Mouse (Mus musculus) right cerebral cortex, postnatal 4 days (tissue): ENCODE results near the gene C130079G13Rik.
"Not testable (repeated sequence)": the region's sequence is repeated elsewhere in the genome, so short reads cannot be mapped to it uniquely, and the experiment has no call there.

Experiments
- DNase-seq: peaks from one replicate; pipeline ENCODE4 v3.0.0-alpha.2; 2022

C130079G13Rik gene

GRCm38 (mm10) chr3:59924914-59925313 lies at the start of gene C130079G13Rik:
Gene C130079G13Rik, plus strand, starts transcription at chr3:59925214.
- DNase-seq: no peak

- DNase-seq: not testable (repeated sequence)
Measured at GRCm38 (mm10) chr3:59877601-59878000, 47.4 kb upstream of the C130079G13Rik start.

GRCm38 (mm10) chr3:59879801-59880554 lies 45.0 kb upstream of the C130079G13Rik start:
- not testable (repeated sequence) for DNase-seq

- no peak for DNase-seq
Measured at GRCm38 (mm10) chr3:59893276-59893675, 31.7 kb upstream of the C130079G13Rik start.

- DNase-seq: no peak
Measured at GRCm38 (mm10) chr3:59934621-59935020, 9.6 kb downstream of the C130079G13Rik start.

- DNase-seq: no peak
Measured at GRCm38 (mm10) chr3:59947294-59947950, 22.4 kb downstream of the C130079G13Rik start.

GRCm38 (mm10) chr3:59970891-59971290 lies 45.9 kb downstream of the C130079G13Rik start:
- no peak for DNase-seq

- DNase-seq: no peak
Measured at GRCm38 (mm10) chr3:59974591-59974990, 49.6 kb downstream of the C130079G13Rik start.
